Mouse (Mus musculus): ENCODE measurements at regions not wholly inside any gene's neighbourhood (a gene's known extent, or its start where the extent isn't known, plus 50 kb on each side); places are given as distances from the start of the nearest gene placed in this dataset.

GRCm38 (mm10) chr12:68758263-68759020, 400.5 kb downstream of the Rps29 start:
- DNase-seq: no peak
- TF ChIP-seq POLR2A (IDR thresholded peaks at IDR 0.05; ENCODE audit: borderline replicate concordance, extremely low read depth, low read depth, low read length): no peak
- TF ChIP-seq CTCF (IDR thresholded peaks at IDR 0.05; ENCODE audit: insufficient read depth, low read length): no peak
- 73% methylated on average over 7 of the region's 7 CpGs for WGBS
- Histone ChIP-seq H3K4me3 (replicated peaks; ENCODE audit: extremely low read depth, low read depth, low read length) (no peak overlapping the region), H3K4me1 (ENCODE audit: control insufficient read depth, insufficient read depth, low read length) (no peaks in the 10 kb centered on the region)

- WGBS: 40% methylated on average over 2 of the region's 2 CpGs
- Histone ChIP-seq H3K4me3 (replicated peaks; ENCODE audit: extremely low read depth, low read depth, low read length) (no peak overlapping the region), H3K4me1 (ENCODE audit: control insufficient read depth, insufficient read depth, low read length) (no peaks in the 10 kb centered on the region)
- no peak for DNase-seq
- TF ChIP-seq POLR2A (IDR thresholded peaks at IDR 0.05; ENCODE audit: borderline replicate concordance, extremely low read depth, low read depth, low read length): no peak
- TF ChIP-seq CTCF (IDR thresholded peaks at IDR 0.05; ENCODE audit: insufficient read depth, low read length): no peak
Observed at GRCm38 (mm10) chr12:68728882-68729281, 430.1 kb downstream of the Rps29 start.

GRCm38 (mm10) chr12:68718946-68719345, 440.0 kb downstream of the Rps29 start:
- no peak for TF ChIP-seq POLR2A (IDR thresholded peaks at IDR 0.05; ENCODE audit: borderline replicate concordance, extremely low read depth, low read depth, low read length)
- TF ChIP-seq CTCF (IDR thresholded peaks at IDR 0.05; ENCODE audit: insufficient read depth, low read length): no peak
- no peak for DNase-seq

GRCm38 (mm10) chr12:68694275-68695267, 464.4 kb downstream of the Rps29 start:
- TF ChIP-seq CTCF (IDR thresholded peaks at IDR 0.05; ENCODE audit: insufficient read depth, low read length): no peak
- no peak for TF ChIP-seq POLR2A (IDR thresholded peaks at IDR 0.05; ENCODE audit: borderline replicate concordance, extremely low read depth, low read depth, low read length)
- H3K4me3 ChIP-seq (replicated peaks; ENCODE audit: extremely low read depth, low read depth, low read length): no peak overlapping the region
- 71% methylated on average over 11 of the region's 11 CpGs for WGBS
- no peaks in the 10 kb centered on the region for H3K4me1 ChIP-seq (ENCODE audit: control insufficient read depth, insufficient read depth, low read length)
- no peak for DNase-seq

More at GRCm38 (mm10) chr12:68718946-68719345, 440.0 kb downstream of the Rps29 start:
- Histone ChIP-seq H3K4me3 (replicated peaks; ENCODE audit: extremely low read depth, low read depth, low read length) (no peak overlapping the region), H3K4me1 (ENCODE audit: control insufficient read depth, insufficient read depth, low read length) (no peaks in the 10 kb centered on the region)

GRCm38 (mm10) chr12:68688262-68688661, 470.7 kb downstream of the Rps29 start:
- 63% methylated on average over 3 of the region's 3 CpGs for WGBS
- H3K4me1 ChIP-seq (ENCODE audit: control insufficient read depth, insufficient read depth, low read length): no peaks in the 10 kb centered on the region
- TF ChIP-seq CTCF (IDR thresholded peaks at IDR 0.05; ENCODE audit: insufficient read depth, low read length): no peak
- no peak for TF ChIP-seq POLR2A (IDR thresholded peaks at IDR 0.05; ENCODE audit: borderline replicate concordance, extremely low read depth, low read depth, low read length)
- H3K4me3 ChIP-seq (replicated peaks; ENCODE audit: extremely low read depth, low read depth, low read length): no peak overlapping the region
- no peak for DNase-seq

GRCm38 (mm10) chr12:68683897-68684296, 475.1 kb downstream of the Rps29 start:
- Histone ChIP-seq H3K4me1 (ENCODE audit: control insufficient read depth, insufficient read depth, low read length) (no peaks in the 10 kb centered on the region), H3K4me3 (replicated peaks; ENCODE audit: extremely low read depth, low read depth, low read length) (no peak overlapping the region)
- TF ChIP-seq CTCF (IDR thresholded peaks at IDR 0.05; ENCODE audit: insufficient read depth, low read length): no peak
- no peak for TF ChIP-seq POLR2A (IDR thresholded peaks at IDR 0.05; ENCODE audit: borderline replicate concordance, extremely low read depth, low read depth, low read length)
- 88% methylated on average over 1 of the region's 1 CpGs for WGBS
- DNase-seq: no peak

- no peak for DNase-seq
- 54% methylated on average over 4 of the region's 4 CpGs for WGBS
- Histone ChIP-seq H3K4me3 (replicated peaks; ENCODE audit: extremely low read depth, low read depth, low read length) (no peak overlapping the region), H3K4me1 (ENCODE audit: control insufficient read depth, insufficient read depth, low read length) (no peaks in the 10 kb centered on the region)
- no peak for TF ChIP-seq CTCF (IDR thresholded peaks at IDR 0.05; ENCODE audit: insufficient read depth, low read length)
- no peak for TF ChIP-seq POLR2A (IDR thresholded peaks at IDR 0.05; ENCODE audit: borderline replicate concordance, extremely low read depth, low read depth, low read length)
Observed at GRCm38 (mm10) chr12:68683176-68683575, 475.8 kb downstream of the Rps29 start.

- H3K4me3 ChIP-seq (replicated peaks; ENCODE audit: extremely low read depth, low read depth, low read length): no peak overlapping the region
- WGBS: 56% methylated on average over 3 of the region's 3 CpGs
- TF ChIP-seq CTCF (IDR thresholded peaks at IDR 0.05; ENCODE audit: insufficient read depth, low read length) (no peak), POLR2A (IDR thresholded peaks at IDR 0.05; ENCODE audit: borderline replicate concordance, extremely low read depth, low read depth, low read length) (no peak)
- no peaks in the 10 kb centered on the region for H3K4me1 ChIP-seq (ENCODE audit: control insufficient read depth, insufficient read depth, low read length)
- DNase-seq: no peak
Observed at GRCm38 (mm10) chr12:68680668-68681067, 478.3 kb downstream of the Rps29 start.

GRCm38 (mm10) chr12:68676096-68676775, 482.8 kb downstream of the Rps29 start:
- WGBS: 75% methylated on average over 16 of the region's 16 CpGs
- Histone ChIP-seq H3K4me3 (replicated peaks; ENCODE audit: extremely low read depth, low read depth, low read length) (no peak overlapping the region), H3K4me1 (ENCODE audit: control insufficient read depth, insufficient read depth, low read length) (no peaks in the 10 kb centered on the region)
- TF ChIP-seq CTCF (IDR thresholded peaks at IDR 0.05; ENCODE audit: insufficient read depth, low read length) (no peak), POLR2A (IDR thresholded peaks at IDR 0.05; ENCODE audit: borderline replicate concordance, extremely low read depth, low read depth, low read length) (no peak)
- DNase-seq: no peak
